Mouse (Mus musculus) ES-Bruce4 (cell line): ENCODE data around the gene Ankrd33. TPM values are rescaled to one million over a fixed set of nuclear protein-coding genes. Genes with fewer than 3 reads are reported as not detected.
"Not testable (repeated sequence)": the region's sequence is repeated elsewhere in the genome, so short reads cannot be mapped to it uniquely, and the experiment has no call there.

Source experiments
- H3K27ac ChIP-seq: 2 replicates; pipeline ENCODE4 v1.5.1; 2012; ENCODE audit warnings: low read length, inconsistent platforms; ENCODE audit not compliant: insufficient read depth
- H3K27me3 ChIP-seq: 2 replicates; pipeline ENCODE4 v1.6.1; 2012; ENCODE audit warnings: mild to moderate bottlenecking, low read length, inconsistent platforms; ENCODE audit not compliant: control insufficient read depth, poor library complexity, insufficient read depth, severe bottlenecking
- H3K36me3 ChIP-seq: 2 replicates; pipeline ENCODE4 v1.6.1; 2012; ENCODE audit warnings: inconsistent platforms, mild to moderate bottlenecking, low read length, moderate library complexity; ENCODE audit not compliant: control insufficient read depth, poor library complexity, insufficient read depth, severe bottlenecking
- H3K4me1 ChIP-seq: one replicate; pipeline ENCODE4 v1.8.1; 2011; ENCODE audit warnings: low read length; ENCODE audit not compliant: control insufficient read depth, insufficient read depth
- H3K4me3 ChIP-seq: 2 replicates; pipeline ENCODE4 v1.5.1; 2011; ENCODE audit warnings: low read depth, mild to moderate bottlenecking, low read length
- H3K9ac ChIP-seq: 2 replicates; pipeline ENCODE4 v1.6.1; 2012; ENCODE audit warnings: low read depth, mild to moderate bottlenecking, inconsistent platforms; ENCODE audit not compliant: poor library complexity, severe bottlenecking
- H3K9me3 ChIP-seq: replicated peaks from 2 replicates; pipeline ENCODE4 v1.6.1; 2012; ENCODE audit warnings: mild to moderate bottlenecking, low read length, inconsistent platforms; ENCODE audit not compliant: control insufficient read depth, poor library complexity, insufficient read depth, severe bottlenecking
- CTCF ChIP-seq: IDR thresholded peaks from one replicate; pipeline ENCODE4 v1.8.1; 2011; ENCODE audit warnings: low read depth, low read length
- EP300 ChIP-seq: IDR thresholded peaks from 2 replicates; pipeline ENCODE4 v1.6.1; 2011; ENCODE audit warnings: low read depth, low read length; ENCODE audit not compliant: insufficient read depth
- POLR2A ChIP-seq: IDR thresholded peaks from one replicate; pipeline ENCODE4 v1.8.1; 2011; ENCODE audit warnings: low read length; ENCODE audit not compliant: insufficient read depth
- polyA plus RNA-seq: library from polyadenylated mRNA; stranded (reverse); fragments of >200 nt; gene quantifications from 2 replicates; pipeline ENCODE4 v1.2.4, GENCODE M21; 2011; ENCODE audit warnings: low read depth; ENCODE audit not compliant: missing spikeins, insufficient read depth, insufficient read length

The Ankrd33 gene
- polyA plus RNA-seq, 1 experiment: not detected

DNA sequence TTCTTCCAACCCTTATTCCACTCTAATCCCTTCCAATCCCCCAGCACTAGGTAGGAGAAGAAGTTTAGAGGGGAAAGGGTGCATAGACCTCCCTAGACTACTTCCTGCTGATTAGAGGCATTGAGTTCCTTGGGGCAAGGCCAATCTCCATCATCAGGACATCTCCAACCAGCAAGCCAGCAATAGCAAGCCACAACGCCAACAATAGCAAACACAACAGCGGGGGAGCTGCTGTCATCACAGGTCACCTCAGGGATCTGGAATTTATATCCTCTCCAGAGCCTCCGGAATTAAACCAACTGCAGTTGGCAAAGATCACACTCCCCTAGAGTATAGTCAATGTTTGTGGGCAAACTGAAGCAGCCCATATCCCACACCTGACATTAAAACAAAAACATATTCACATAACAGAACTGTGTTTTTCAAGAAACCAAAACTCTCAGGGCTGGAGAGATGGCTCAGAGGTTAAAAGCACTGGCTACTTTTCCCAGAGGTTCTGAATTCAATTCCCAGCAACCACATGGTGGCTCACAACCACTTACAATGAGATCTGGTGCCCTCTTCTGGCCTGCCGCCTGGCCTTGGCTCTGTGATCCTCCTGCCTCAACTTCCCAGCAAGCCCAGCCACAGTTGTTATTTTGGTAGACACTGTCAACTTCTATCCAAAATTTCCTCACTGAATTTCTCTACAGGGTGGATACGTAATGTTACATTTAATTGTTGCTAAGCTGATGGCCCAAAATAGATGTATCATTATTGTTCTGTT lies 7.5 kb upstream of the Ankrd33 start:
- H3K27ac ChIP-seq: no peak overlapping the region
- no peak overlapping the region for H3K9ac ChIP-seq
- H3K4me1 ChIP-seq: peaks cover 2% of the 10 kb centered on the region
- TF ChIP-seq CTCF: no peak
- TF ChIP-seq EP300: no peak
- no peak for TF ChIP-seq POLR2A
- no peaks in the 10 kb centered on the region for H3K36me3 ChIP-seq
- no peaks in the 10 kb centered on the region for H3K27me3 ChIP-seq
- no peak overlapping the region for H3K4me3 ChIP-seq
- H3K9me3 ChIP-seq: peaks cover 11% of the 10 kb centered on the region; the same call in 1 of the 2 replicates

GRCm38 (mm10) chr15:101113176-101113575 lies 2.4 kb upstream of the Ankrd33 start:
- Histone ChIP-seq H3K4me3 (no peak overlapping the region), H3K4me1 (no peaks in the 10 kb centered on the region)

GRCm38 (mm10) chr15:101113778-101114177 lies 1.8 kb upstream of the Ankrd33 start:
- not testable (repeated sequence) for H3K27me3 ChIP-seq, H3K9me3 ChIP-seq, H3K27ac ChIP-seq, H3K36me3 ChIP-seq, H3K4me3 ChIP-seq, H3K4me1 ChIP-seq
- TF ChIP-seq CTCF: peak; percentile 9
- 0 out of 2 replicates have a peak overlapping the region, but pooled peaks have one; percentile 35 for H3K9ac ChIP-seq

More at GRCm38 (mm10) chr15:101113176-101113575, 2.4 kb upstream of the Ankrd33 start:
- H3K9me3 ChIP-seq: peaks cover 5% of the 10 kb centered on the region; the same call in 1 of the 2 replicates
- H3K27me3 ChIP-seq: no peaks in the 10 kb centered on the region
- H3K9ac ChIP-seq: 0 out of 2 replicates have a peak overlapping the region, but pooled peaks have one; percentile 35
- H3K36me3 ChIP-seq: no peaks in the 10 kb centered on the region
- no peak for TF ChIP-seq CTCF
- no peak for TF ChIP-seq POLR2A
- TF ChIP-seq EP300: no peak
- no peak overlapping the region for H3K27ac ChIP-seq

GRCm38 (mm10) chr15:101118399-101119125 lies 3.0 kb downstream of the Ankrd33 start:
- no peak overlapping the region for H3K4me3 ChIP-seq
- no peaks in the 10 kb centered on the region for H3K36me3 ChIP-seq
- H3K27ac ChIP-seq: no peak overlapping the region
- peaks cover 2% of the 10 kb centered on the region; the same call in 1 of the 2 replicates for H3K9me3 ChIP-seq
- no peaks in the 10 kb centered on the region for H3K27me3 ChIP-seq
- TF ChIP-seq EP300 (no peak), CTCF (peak; percentile 47)
- H3K9ac ChIP-seq: 0 out of 2 replicates have a peak overlapping the region, but pooled peaks have one; percentile 14
- H3K4me1 ChIP-seq: peaks cover 3% of the 10 kb centered on the region

DNA sequence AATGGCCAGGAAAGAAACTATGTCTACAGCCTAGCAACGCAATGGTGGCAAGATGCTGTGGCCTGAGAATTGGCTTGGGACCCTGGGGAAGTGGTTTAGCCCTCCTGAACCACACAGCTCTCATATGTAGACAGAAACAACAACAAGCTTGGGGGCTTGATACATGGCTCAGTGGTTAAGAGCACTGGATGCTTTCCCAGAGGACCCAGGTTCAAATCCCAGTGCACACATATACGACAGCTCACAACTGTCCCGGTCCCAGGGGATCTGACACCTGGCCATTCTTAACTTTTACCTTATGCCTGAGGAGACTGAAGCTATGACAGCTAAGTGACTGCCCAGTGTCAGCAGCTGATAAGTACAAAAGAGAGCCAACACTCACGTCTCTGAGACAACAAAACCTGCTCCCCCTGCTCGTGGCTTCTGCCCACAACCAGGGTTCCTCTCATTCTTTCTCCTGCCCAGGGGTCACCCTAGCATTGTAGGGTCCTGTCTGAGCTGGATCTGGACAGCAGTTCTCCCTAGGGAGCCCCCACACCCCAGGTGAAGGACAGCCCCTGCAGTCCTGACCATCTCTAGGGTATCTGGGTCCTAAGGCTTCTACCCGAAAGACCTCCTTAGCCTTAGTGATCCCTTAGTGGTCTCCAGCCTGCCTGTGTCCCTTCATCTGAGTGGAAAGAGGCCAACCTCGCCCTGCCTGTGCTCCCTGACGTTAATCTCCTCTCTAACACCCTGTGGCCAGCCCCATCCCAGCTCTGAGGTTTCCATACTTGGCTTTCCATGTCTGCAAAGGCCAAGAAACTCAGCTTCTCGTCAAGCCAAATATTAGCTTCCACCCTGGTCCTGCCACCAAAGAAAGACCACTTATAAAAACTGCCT lies 6.1 kb downstream of the Ankrd33 start:
- H3K9me3 ChIP-seq: no peaks in the 10 kb centered on the region
- no peaks in the 10 kb centered on the region for H3K36me3 ChIP-seq
- H3K4me1 ChIP-seq: peaks cover 3% of the 10 kb centered on the region
- H3K4me3 ChIP-seq: no peak overlapping the region
- H3K27ac ChIP-seq: no peak overlapping the region
- no peaks in the 10 kb centered on the region for H3K27me3 ChIP-seq
- no peak overlapping the region for H3K9ac ChIP-seq
- TF ChIP-seq CTCF (no peak), EP300 (no peak), POLR2A (no peak)
